Mouse (Mus musculus): ENCODE measurements around the gene Arhgap6. TPM values are rescaled to one million over a fixed set of nuclear protein-coding genes. Genes with fewer than 3 reads are reported as not detected.

The Arhgap6 gene
- total RNA-seq (2014; rRNA removed; ENCODE audit: low replicate concordance) (5.8 and 7.4 TPM in 2 replicates), polyA plus RNA-seq (2015; fragmentation: Nextera tagmentation; extraction: Ambion mirVana) (3.6 and 3.9 TPM in 2 replicates)

DNA sequence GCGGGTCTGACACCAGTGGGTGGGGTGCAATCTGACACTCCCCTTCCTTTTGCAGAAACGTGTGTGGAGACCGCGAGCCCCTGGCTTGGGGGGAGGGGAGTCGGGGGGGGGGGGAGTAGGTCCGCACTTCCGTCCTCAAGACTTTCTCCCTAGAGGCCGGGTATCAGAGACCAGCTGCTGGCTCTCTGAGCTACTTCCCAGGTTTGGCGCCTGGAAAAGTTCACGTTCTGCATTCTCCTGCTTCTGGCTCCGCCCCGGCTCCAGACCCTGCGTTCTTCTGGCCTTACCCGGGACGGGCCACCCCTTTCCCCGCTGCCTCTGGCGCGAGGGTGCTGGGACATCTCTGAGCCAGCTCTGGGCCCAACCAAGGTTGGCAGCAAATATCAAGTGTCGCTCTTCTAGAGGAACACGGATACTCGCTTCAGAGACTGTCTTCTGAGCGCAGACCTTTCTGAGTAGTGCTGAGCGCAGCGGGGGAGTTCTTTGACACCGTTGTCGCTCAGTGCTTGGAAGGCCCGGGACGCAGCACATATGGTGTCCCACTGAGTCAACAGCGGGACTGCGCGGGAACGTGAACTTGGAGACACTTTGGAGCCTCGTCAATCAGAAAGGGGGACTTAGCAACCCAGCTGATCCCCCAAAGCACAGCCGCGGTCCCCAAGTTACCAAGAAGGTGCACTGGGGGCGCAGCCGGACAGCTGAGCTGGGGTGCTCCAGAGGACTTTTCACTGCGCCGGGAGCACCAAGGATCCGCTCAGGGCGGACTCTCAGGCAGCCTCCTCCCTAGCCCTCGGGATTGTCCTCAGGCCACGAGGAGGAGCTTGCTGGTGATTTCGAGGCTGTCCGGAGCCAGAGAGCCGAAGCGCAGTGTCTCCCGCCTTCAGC, at the start of gene Arhgap6:
Arhgap6 (plus strand) TSS at position 126 of the 885 bp plus-strand sequence.
- WGBS, result 16% methylated on average over 41 of the region's 48 CpGs
- no peaks in the 10 kb centered on the region for H3K27me3 ChIP-seq (ENCODE audit: control insufficient read depth, insufficient read depth, low read length)
- peak within 1 kb of the TSS; percentile 51 for H3K4me3 ChIP-seq (ENCODE audit: low read depth, low read length)
- peak within 1 kb of the TSS; percentile 76 for H3K4me2 ChIP-seq (ENCODE audit: low read depth, low read length)
- H3K4me1 ChIP-seq (ENCODE audit: control insufficient read depth, insufficient read depth), result no peaks in the 10 kb centered on the region
- H3K9me3 ChIP-seq (replicated peaks; ENCODE audit: control insufficient read depth, low read length), result no peaks in the 10 kb centered on the region
- peak within 1 kb of the TSS; percentile 31 for H3K9ac ChIP-seq (replicated peaks; ENCODE audit: low read depth, low read length)
- DNase-seq (ENCODE audit: low spot score) (no peak), ATAC-seq (ENCODE audit: insufficient read depth, low read depth) (peak; percentile 60)
- H3K27ac ChIP-seq (ENCODE audit: low read depth), result peak within 1 kb of the TSS; percentile 41
- TF ChIP-seq EP300 (IDR thresholded peaks at IDR 0.05; ENCODE audit: low read depth), result no peak
- no peak for TF ChIP-seq CTCF (IDR thresholded peaks at IDR 0.05; ENCODE audit: low read depth)
- H3K36me3 ChIP-seq (replicated peaks; ENCODE audit: control insufficient read depth, insufficient read depth, low read length), result no peaks in the 10 kb centered on the region

DNA sequence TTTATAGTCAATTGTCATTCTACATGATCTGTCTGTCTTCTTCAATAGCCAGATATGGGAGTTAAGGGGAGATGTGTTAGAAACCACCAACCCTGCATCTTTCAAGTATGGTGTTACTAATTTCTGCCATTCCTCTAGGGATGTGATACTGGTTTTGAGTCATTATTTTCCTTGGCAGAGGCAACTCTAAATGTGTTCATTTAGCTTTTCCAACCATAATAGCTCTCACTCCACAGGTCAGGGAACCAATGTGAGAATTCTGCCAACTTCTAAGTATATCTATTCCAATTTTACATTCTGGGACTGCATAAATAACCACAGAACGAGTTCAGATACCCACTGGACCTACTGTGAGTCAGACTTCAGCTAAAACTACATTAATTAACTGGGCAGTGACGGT, 47.9 kb upstream of the Arhgap6 start:
- no peaks in the 10 kb centered on the region for H3K9me3 ChIP-seq (replicated peaks; ENCODE audit: control insufficient read depth, low read length)
- H3K27ac ChIP-seq (ENCODE audit: low read depth), result no peak overlapping the region
- H3K36me3 ChIP-seq (replicated peaks; ENCODE audit: control insufficient read depth, insufficient read depth, low read length), result no peaks in the 10 kb centered on the region
- TF ChIP-seq EP300 (IDR thresholded peaks at IDR 0.05; ENCODE audit: low read depth), result no peak
- TF ChIP-seq CTCF (IDR thresholded peaks at IDR 0.05; ENCODE audit: low read depth), result no peak
- no peaks in the 10 kb centered on the region for H3K27me3 ChIP-seq (ENCODE audit: control insufficient read depth, insufficient read depth, low read length)
- no peak overlapping the region for H3K4me2 ChIP-seq (ENCODE audit: low read depth, low read length)
- 35% methylated on average over 2 of the region's 2 CpGs for WGBS
- no peaks in the 10 kb centered on the region for H3K4me1 ChIP-seq (ENCODE audit: control insufficient read depth, insufficient read depth)
- DNase-seq (ENCODE audit: low spot score) (no peak), ATAC-seq (ENCODE audit: insufficient read depth, low read depth) (no peak)
- no peak overlapping the region for H3K9ac ChIP-seq (replicated peaks; ENCODE audit: low read depth, low read length)
- no peak overlapping the region for H3K4me3 ChIP-seq (ENCODE audit: low read depth, low read length)

DNA sequence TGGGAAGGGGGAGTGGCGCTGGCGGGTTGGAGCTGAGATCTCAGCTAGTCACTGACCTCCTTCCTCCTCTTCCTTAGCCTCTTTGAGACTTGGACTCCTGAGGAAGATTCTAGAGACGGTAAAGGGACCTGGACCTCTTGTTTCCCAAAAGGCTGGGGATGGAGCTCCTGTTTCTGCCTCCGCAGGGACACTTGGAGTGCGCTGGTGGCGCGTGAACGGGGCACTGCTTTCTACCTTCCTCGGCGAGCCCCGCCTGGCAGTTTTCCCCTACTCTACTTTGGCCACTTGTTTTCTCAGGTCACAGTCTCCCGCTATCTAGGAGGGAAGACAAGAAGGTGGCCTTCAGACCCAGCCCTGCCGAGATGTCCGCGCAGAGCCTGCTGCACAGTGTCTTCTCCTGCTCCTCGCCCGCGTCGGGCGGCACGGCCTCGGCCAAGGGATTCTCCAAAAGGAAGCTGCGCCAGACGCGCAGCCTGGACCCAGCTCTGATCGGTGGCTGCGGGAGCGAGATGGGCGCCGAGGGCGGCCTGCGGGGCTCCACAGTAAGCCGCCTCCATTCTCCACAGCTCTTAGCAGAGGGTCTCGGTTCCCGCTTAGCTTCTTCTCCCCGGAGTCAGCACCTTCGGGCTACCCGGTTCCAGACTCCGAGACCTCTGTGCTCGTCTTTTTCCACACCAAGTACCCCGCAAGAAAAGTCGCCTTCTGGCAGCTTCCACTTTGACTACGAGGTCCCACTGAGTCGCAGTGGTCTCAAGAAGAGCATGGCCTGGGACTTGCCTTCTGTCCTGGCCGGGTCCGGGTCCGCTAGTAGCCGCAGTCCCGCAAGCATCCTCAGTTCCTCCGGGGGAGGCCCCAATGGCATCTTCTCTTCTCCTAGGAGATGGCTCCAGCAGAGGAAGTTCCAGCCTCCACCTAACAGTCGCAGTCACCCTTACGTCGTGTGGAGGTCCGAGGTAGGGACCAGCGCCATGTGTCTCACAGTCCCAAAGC, 1.3 kb downstream of the Arhgap6 start:
- ATAC-seq (ENCODE audit: insufficient read depth, low read depth), result peak; percentile 51; the same call in 1 of the 2 replicates
- DNase-seq (ENCODE audit: low spot score), result no peak
- Histone ChIP-seq H3K36me3 (replicated peaks; ENCODE audit: control insufficient read depth, insufficient read depth, low read length) (no peaks in the 10 kb centered on the region), H3K27me3 (ENCODE audit: control insufficient read depth, insufficient read depth, low read length) (no peaks in the 10 kb centered on the region), H3K4me2 (ENCODE audit: low read depth, low read length) (peak overlapping the region; percentile 76), H3K9me3 (replicated peaks; ENCODE audit: control insufficient read depth, low read length) (no peaks in the 10 kb centered on the region), H3K4me1 (ENCODE audit: control insufficient read depth, insufficient read depth) (no peaks in the 10 kb centered on the region), H3K27ac (ENCODE audit: low read depth) (no peak overlapping the region), H3K9ac (replicated peaks; ENCODE audit: low read depth, low read length) (peak overlapping the region; percentile 31), H3K4me3 (ENCODE audit: low read depth, low read length) (peak overlapping the region; percentile 51)
- WGBS, result 17% methylated on average over 55 of the region's 55 CpGs
- TF ChIP-seq CTCF (IDR thresholded peaks at IDR 0.05; ENCODE audit: low read depth) (no peak), EP300 (IDR thresholded peaks at IDR 0.05; ENCODE audit: low read depth) (no peak)

DNA sequence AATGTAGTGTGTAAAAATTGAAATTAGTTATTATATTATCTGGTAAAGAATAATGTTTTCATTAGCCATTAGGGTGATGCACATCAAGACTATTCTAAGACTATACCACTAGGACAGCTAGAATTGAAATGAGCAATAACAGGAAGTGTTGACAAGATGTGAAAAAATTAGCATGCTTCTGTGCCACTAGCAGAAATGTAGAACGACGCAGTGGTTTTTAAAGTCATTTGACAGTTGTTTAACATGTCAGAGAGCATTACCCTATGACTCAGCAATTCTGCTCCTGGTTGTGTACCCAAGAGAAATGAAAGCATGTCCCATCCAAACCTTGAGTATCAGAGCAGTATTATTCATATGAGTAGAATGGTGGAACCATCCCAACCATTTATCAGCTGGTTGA, 9.8 kb downstream of the Arhgap6 start:
- no peaks in the 10 kb centered on the region for H3K36me3 ChIP-seq (replicated peaks; ENCODE audit: control insufficient read depth, insufficient read depth, low read length)
- WGBS, result 56% methylated on average over 2 of the region's 2 CpGs

DNA sequence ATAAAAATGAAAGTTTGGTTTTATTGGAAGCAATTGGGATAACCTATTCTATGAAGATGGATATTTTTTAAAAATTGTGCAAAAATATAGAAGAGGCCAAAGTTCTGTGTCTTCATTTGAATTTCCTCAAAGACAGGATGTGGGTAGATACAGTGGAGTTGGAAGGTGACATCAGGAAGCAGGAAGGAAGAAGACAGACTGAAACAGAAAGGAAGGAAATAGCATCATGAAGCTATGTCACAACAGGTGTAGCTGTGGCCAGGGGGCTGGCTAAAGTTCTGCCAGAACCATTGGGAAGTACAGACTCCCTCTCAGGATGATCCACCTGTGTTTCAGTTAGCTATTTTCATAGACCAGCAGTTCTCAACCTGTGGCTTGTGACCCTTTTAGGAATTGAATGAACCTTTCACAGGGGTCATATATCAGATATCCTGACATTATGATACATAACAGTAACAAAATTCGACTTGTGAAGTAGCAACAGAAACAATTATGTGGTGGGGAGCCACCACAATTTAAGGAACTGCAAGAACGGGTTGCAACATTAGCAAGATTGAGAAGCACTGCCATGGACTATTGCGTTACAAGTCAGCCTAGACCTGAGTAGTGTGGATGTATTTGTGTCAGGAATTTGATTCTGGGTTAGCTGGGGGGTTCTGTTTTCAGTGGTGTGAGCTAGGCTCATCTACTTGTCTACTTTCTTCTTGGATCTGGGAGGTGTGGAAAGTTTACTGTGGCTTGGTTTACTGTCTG, 15.8 kb downstream of the Arhgap6 start:
- Histone ChIP-seq H3K36me3 (replicated peaks; ENCODE audit: control insufficient read depth, insufficient read depth, low read length) (no peaks in the 10 kb centered on the region), H3K4me3 (ENCODE audit: low read depth, low read length) (no peak overlapping the region), H3K27ac (ENCODE audit: low read depth) (no peak overlapping the region), H3K4me2 (ENCODE audit: low read depth, low read length) (no peak overlapping the region), H3K9me3 (replicated peaks; ENCODE audit: control insufficient read depth, low read length) (no peaks in the 10 kb centered on the region), H3K27me3 (ENCODE audit: control insufficient read depth, insufficient read depth, low read length) (no peaks in the 10 kb centered on the region), H3K4me1 (ENCODE audit: control insufficient read depth, insufficient read depth) (no peaks in the 10 kb centered on the region), H3K9ac (replicated peaks; ENCODE audit: low read depth, low read length) (no peak overlapping the region)
- no peak for TF ChIP-seq EP300 (IDR thresholded peaks at IDR 0.05; ENCODE audit: low read depth)
- no peak for TF ChIP-seq CTCF (IDR thresholded peaks at IDR 0.05; ENCODE audit: low read depth)
- 66% methylated on average over 3 of the region's 3 CpGs for WGBS
- ATAC-seq (ENCODE audit: insufficient read depth, low read depth), result no peak
- DNase-seq (ENCODE audit: low spot score), result no peak

More for the DNA sequence above, 9.8 kb downstream of the Arhgap6 start:
- no peak for ATAC-seq (ENCODE audit: insufficient read depth, low read depth)
- no peak overlapping the region for H3K4me3 ChIP-seq (ENCODE audit: low read depth, low read length)
- no peaks in the 10 kb centered on the region for H3K9me3 ChIP-seq (replicated peaks; ENCODE audit: control insufficient read depth, low read length)
- no peak overlapping the region for H3K27ac ChIP-seq (ENCODE audit: low read depth)
- no peak overlapping the region for H3K4me2 ChIP-seq (ENCODE audit: low read depth, low read length)
- no peak for DNase-seq (ENCODE audit: low spot score)
- no peaks in the 10 kb centered on the region for H3K27me3 ChIP-seq (ENCODE audit: control insufficient read depth, insufficient read depth, low read length)
- TF ChIP-seq EP300 (IDR thresholded peaks at IDR 0.05; ENCODE audit: low read depth), result no peak
- no peak for TF ChIP-seq CTCF (IDR thresholded peaks at IDR 0.05; ENCODE audit: low read depth)
- no peaks in the 10 kb centered on the region for H3K4me1 ChIP-seq (ENCODE audit: control insufficient read depth, insufficient read depth)
- H3K9ac ChIP-seq (replicated peaks; ENCODE audit: low read depth, low read length), result no peak overlapping the region
